ENCODE assay signal across 26 mouse cellular contexts in genomic region chr11:5796939-5797338, GRCm38 (mm10). TPM values are rescaled to one million over a fixed set of nuclear protein-coding genes. Genes with fewer than 3 reads are reported as not detected.
DNase-seq lines count a peak whose midpoint lies in the region; ATAC-seq and TF ChIP-seq lines count a peak whose summit lies in the region.
"Had no signal": no experiment of that assay in that cellular context is flagged by ENCODE, and none has a peak within 500 bp of the region (broad histone marks: within the 10 kb centered on the region; RNA-seq: fewer than 3 reads in every experiment).

No protein-coding gene starts in this region.

- no peak overlapping the region for H3K4me3 ChIP-seq in forebrain, embryonic 11.5 days (ENCODE audit: low read depth, low read length)
- no peak overlapping the region for H3K4me3 ChIP-seq in forebrain, embryonic 14.5 days (ENCODE audit: low read depth, low read length)
- H3K4me3 ChIP-seq in E14TG2a.4 (replicated peaks; ENCODE audit: low read length) = peak overlapping the region; percentile 58
- H3K4me3 ChIP-seq: embryonic facial prominence, embryonic 12.5 days; embryonic facial prominence, embryonic 15.5 days; forebrain, embryonic 12.5 days; heart, adult 2 months; heart, embryonic 10.5 days; heart, embryonic 13.5 days had no signal

- no peak overlapping the region for H3K4me2 ChIP-seq in forebrain, embryonic 11.5 days (ENCODE audit: low read depth, low read length, severe bottlenecking)
- no peak overlapping the region for H3K4me2 ChIP-seq in forebrain, embryonic 14.5 days (ENCODE audit: low read length)
- H3K4me2 ChIP-seq: embryonic facial prominence, embryonic 12.5 days; embryonic facial prominence, embryonic 15.5 days; forebrain, embryonic 12.5 days; heart, embryonic 13.5 days; hindbrain, embryonic 14.5 days had no signal

- WGBS in forebrain, embryonic 11.5 days = 85% methylated on average over 15 of the region's 15 CpGs
- 85% methylated on average over 15 of the region's 15 CpGs for WGBS in forebrain, embryonic 14.5 days

- H3K36me3 ChIP-seq in forebrain, embryonic 11.5 days (ENCODE audit: control insufficient read depth, insufficient read depth, low read length) = peaks cover 21% of the 10 kb centered on the region; the same call in 1 of the 2 replicates
- peaks cover 96% of the 10 kb centered on the region for H3K36me3 ChIP-seq in forebrain, embryonic 14.5 days (ENCODE audit: control insufficient read depth, insufficient read depth, low read length)
- H3K36me3 ChIP-seq in E14TG2a.4 (ENCODE audit: insufficient read depth, low read length) = peaks cover 99% of the 10 kb centered on the region

- no peaks in the 10 kb centered on the region for H3K4me1 ChIP-seq in forebrain, embryonic 11.5 days (replicated peaks; ENCODE audit: control insufficient read depth, insufficient read depth, low read length)
- no peaks in the 10 kb centered on the region for H3K4me1 ChIP-seq in forebrain, embryonic 14.5 days (ENCODE audit: control insufficient read depth, insufficient read depth, low read length)
- H3K4me1 ChIP-seq in E14TG2a.4 (replicated peaks; ENCODE audit: low read depth, low read length) = peaks cover 86% of the 10 kb centered on the region
- H3K4me1 ChIP-seq: embryonic facial prominence, embryonic 12.5 days; embryonic facial prominence, embryonic 15.5 days; forebrain, embryonic 12.5 days had no signal

- ATAC-seq in forebrain, embryonic 11.5 days (replicated peaks; ENCODE audit: low FRiP score) = no peak
- ATAC-seq in forebrain, embryonic 14.5 days = no peak
- ATAC-seq: forebrain, embryonic 16.5 days; hindbrain, postnatal 0 days; inflammation-experienced regulatory T-cells, adult 6 months; intestine, embryonic 16.5 days had no signal

- no peaks in the 10 kb centered on the region for H3K9me3 ChIP-seq in forebrain, embryonic 11.5 days (ENCODE audit: control insufficient read depth, low read length)
- no peaks in the 10 kb centered on the region for H3K9me3 ChIP-seq in forebrain, embryonic 14.5 days (replicated peaks; ENCODE audit: control insufficient read depth, low read length)
- H3K9me3 ChIP-seq in E14TG2a.4 (ENCODE audit: low read length) = no peaks in the 10 kb centered on the region
- H3K9me3 ChIP-seq: embryonic facial prominence, embryonic 12.5 days; embryonic facial prominence, embryonic 15.5 days; forebrain, embryonic 12.5 days; heart, embryonic 10.5 days; heart, embryonic 13.5 days had no signal

- H3K27ac ChIP-seq in forebrain, embryonic 11.5 days (ENCODE audit: low read depth, low read length) = no peak overlapping the region
- no peak overlapping the region for H3K27ac ChIP-seq in forebrain, embryonic 14.5 days (ENCODE audit: low read depth, low read length)
- H3K27ac ChIP-seq: embryonic facial prominence, embryonic 15.5 days; forebrain, embryonic 12.5 days; heart, adult 2 months; heart, embryonic 10.5 days; heart, embryonic 13.5 days; hindbrain, embryonic 14.5 days; hindbrain, postnatal 0 days had no signal

- TF ChIP-seq CTCF in E14TG2a.4 (conservative IDR thresholded peaks at IDR 0.05; ENCODE audit: low read length) = no peak

- no peaks in the 10 kb centered on the region for H3K27me3 ChIP-seq in forebrain, embryonic 11.5 days (ENCODE audit: control insufficient read depth, insufficient read depth, low read length)
- no peaks in the 10 kb centered on the region for H3K27me3 ChIP-seq in forebrain, embryonic 14.5 days (replicated peaks; ENCODE audit: control insufficient read depth, insufficient read depth, low read length)
- no peaks in the 10 kb centered on the region for H3K27me3 ChIP-seq in E14TG2a.4 (ENCODE audit: insufficient read depth, low read length)
- H3K27me3 ChIP-seq: embryonic facial prominence, embryonic 12.5 days; embryonic facial prominence, embryonic 15.5 days; forebrain, embryonic 12.5 days; heart, embryonic 13.5 days had no signal

- DNase-seq in forebrain, embryonic 11.5 days (ENCODE audit: low spot score) = peak; percentile 44
- no peak for DNase-seq in forebrain, embryonic 14.5 days (ENCODE audit: low spot score)
- peak; percentile 46 for DNase-seq in R1 (ENCODE audit: low read depth, low spot score)
- DNase-seq in adrenal gland, adult (ENCODE audit: inconsistent age in 2 of 2, low spot score in 1 of 2) = no peak
- no peak for DNase-seq in cerebellum, adult 9-11 months
- DNase-seq: adrenal gland, adult 8-10 months; adrenal gland, postnatal 36 days; cerebellum, adult 18-20 months; cerebellum, adult 9-10 months; cerebellum, postnatal 25 days; gastrocnemius, postnatal 10 days; gastrocnemius, postnatal 36 days; heart, adult 2 months; heart, postnatal 14 days; heart, postnatal 4 days had no signal

- H3K9ac ChIP-seq in forebrain, embryonic 11.5 days (ENCODE audit: low read length) = no peak overlapping the region
- no peak overlapping the region for H3K9ac ChIP-seq in forebrain, embryonic 14.5 days (ENCODE audit: low read length)
- H3K9ac ChIP-seq: embryonic facial prominence, embryonic 12.5 days; embryonic facial prominence, embryonic 15.5 days; forebrain, embryonic 12.5 days; heart, embryonic 13.5 days; hindbrain, embryonic 14.5 days had no signal

RNA-seq across cellular contexts. Expression of gene Pgam2, which starts 6.6 kb away (rescaled TPM):
- 5.3 and 6.5 TPM in 2 replicates for polyA plus RNA-seq in forebrain, embryonic 11.5 days (2014; fragmentation: Nextera tagmentation; extraction: Ambion mirVana)
- 2.1 TPM in 2 replicates for polyA plus RNA-seq in forebrain, embryonic 14.5 days (2014; fragmentation: Nextera tagmentation; extraction: Ambion mirVana)

RNA-seq across cellular contexts. Expression of gene Dbnl, which starts 8.7 kb away (rescaled TPM):
- 152 and 157 TPM in 2 replicates for polyA plus RNA-seq in forebrain, embryonic 11.5 days (2014; fragmentation: Nextera tagmentation; extraction: Ambion mirVana)
- 100 and 136 TPM in 2 replicates for polyA plus RNA-seq in forebrain, embryonic 14.5 days (2014; fragmentation: Nextera tagmentation; extraction: Ambion mirVana)

RNA-seq across cellular contexts. Expression of gene Urgcp, which starts 34.8 kb away (rescaled TPM):
- 19.1 and 20.1 TPM in 2 replicates for polyA plus RNA-seq in forebrain, embryonic 11.5 days (2014; fragmentation: Nextera tagmentation; extraction: Ambion mirVana)
- 16.0 and 20.9 TPM in 2 replicates for polyA plus RNA-seq in forebrain, embryonic 14.5 days (2014; fragmentation: Nextera tagmentation; extraction: Ambion mirVana)

RNA-seq across cellular contexts. Expression of gene Polm, which starts 40.9 kb away (rescaled TPM):
- 8.8 and 8.9 TPM in 2 replicates for polyA plus RNA-seq in forebrain, embryonic 11.5 days (2014; fragmentation: Nextera tagmentation; extraction: Ambion mirVana)
- 3.9 and 5.3 TPM in 2 replicates for polyA plus RNA-seq in forebrain, embryonic 14.5 days (2014; fragmentation: Nextera tagmentation; extraction: Ambion mirVana)

Comparison
In these comparisons a context has a peak if more than half of its experiments do, and no peak if none do; other contexts are left out.
1. DNase-seq: peak in forebrain, embryonic 11.5 days (single experiment) and R1 (single experiment); none in forebrain, embryonic 14.5 days (single experiment), adrenal gland, adult (0 of 2) and cerebellum, adult 9-11 months (single experiment).